Mouse (Mus musculus): ENCODE results near the gene Tpk1.

Tpk1 gene

DNA sequence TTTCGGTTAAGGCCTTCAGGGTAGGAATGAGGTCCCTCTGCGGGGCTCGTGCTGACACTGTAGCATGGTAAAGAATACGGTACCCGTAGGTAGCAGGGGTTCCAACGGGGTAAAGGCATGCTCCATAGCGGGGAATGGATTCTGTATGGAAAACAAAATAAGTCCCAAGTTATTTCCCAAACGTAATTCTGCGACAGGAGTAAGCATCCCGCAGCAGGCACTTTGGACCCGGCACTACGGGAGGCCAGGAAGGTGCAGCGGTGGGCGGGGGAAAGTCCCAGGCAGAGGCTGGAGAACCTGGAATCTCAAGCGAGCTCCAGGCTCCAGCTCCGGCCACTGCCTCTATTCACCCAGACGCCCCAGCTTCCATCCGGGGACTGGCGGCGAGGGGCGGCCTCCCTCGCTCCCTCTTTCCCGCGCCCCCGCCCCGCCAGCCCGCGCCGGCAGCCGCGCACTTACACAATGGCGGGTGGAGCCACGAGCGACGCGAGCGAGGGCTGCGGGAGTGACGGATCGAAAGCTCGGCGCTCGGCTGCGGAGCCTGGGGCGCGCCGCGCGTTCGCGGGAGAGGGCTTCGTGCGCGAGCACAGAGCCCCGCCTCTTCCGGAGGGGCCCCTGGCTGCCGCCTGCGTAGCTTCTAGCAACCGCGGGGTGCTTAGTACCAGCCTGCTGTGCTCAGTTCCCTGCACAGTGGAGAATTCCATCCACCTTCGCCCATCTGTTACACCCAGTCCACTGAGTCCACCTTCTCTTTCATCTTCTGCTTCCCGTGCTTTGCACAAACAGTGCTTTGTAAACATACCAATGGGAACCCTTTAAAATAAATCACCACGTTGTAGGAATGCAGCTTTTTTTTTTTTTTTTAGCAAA is at the start of gene Tpk1:
Gene Tpk1, minus strand, starts transcription at position 602 of the 870 bp plus-strand sequence.
- DNase-seq (ENCODE audit: low spot score in 2 of 2): peak; percentile 90 to 91

GRCm38 (mm10) chr6:43702810-43703614 is 36.9 kb upstream of the Tpk1 start:
- no peak for DNase-seq (ENCODE audit: low spot score in 2 of 2)

GRCm38 (mm10) chr6:43691863-43692262 is 25.8 kb upstream of the Tpk1 start:
- no peak for DNase-seq (ENCODE audit: low spot score in 2 of 2)

DNA sequence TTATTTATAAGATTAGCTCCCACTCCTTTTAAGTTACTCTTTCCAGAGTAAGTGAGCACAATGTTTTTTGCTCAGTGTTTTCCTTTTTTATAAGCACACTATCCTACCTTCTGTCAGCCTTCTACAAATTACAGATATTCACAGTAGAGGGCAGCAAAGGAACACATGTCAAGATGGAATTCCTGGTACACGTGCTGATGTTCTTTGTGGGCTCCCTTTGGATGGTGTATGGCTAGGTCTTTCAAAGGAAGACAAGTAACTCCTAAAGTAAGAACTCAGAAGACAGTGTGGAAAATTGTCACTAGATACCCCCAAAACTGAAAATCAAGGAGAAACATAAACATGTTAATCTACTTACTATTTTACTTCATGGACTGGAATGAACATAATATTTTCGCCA is 19.9 kb upstream of the Tpk1 start:
- no peak for DNase-seq (ENCODE audit: low spot score in 2 of 2)

- DNase-seq (ENCODE audit: low spot score in 2 of 2): no peak
These were observed 16.5 kb upstream of the Tpk1 start for GRCm38 (mm10) chr6:43682535-43682934.

DNA sequence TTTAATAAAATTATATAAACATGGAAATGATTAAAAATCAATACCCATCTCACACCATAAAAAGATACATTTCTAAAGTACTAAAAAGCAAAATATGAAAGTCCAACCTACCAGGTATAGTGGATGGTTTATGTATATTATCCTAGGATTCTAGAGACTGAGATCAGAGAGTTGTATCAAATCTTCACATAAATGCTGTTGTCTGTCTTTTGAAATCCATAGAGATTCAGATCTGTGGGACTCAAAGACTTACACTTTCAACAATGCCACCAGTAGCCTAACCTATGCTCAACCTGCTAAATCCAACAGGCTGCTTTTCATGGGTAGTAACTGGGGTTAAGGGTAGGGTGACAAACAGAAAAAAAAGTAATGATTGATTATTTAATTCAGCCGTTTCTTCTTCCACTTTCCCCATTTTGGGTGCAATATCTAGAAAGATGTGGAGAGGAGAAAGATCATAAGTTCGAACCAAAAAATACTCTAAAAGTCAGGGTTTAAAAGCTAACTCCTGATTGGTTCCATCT is 12.7 kb upstream of the Tpk1 start:
- DNase-seq (ENCODE audit: low spot score in 2 of 2): no peak

DNA sequence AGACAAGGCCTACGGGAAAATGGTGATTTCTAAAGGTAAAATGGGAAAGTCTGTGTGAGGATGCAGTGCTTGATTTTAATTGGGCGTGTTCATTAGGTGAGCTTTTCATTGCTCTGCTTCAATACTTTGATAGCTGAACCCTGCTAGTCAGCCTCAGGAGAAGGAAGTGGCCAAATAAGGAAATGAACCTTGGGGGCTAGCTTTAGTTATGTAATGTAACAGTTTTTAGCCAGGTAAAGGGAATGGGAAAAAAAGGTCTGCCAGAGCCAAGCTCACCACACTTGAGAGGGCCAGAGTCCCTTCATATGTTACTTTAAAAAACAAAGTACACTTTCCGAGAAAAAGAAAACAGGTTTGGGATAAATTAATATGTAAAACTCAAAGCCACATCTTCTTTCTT is 11.5 kb upstream of the Tpk1 start:
- DNase-seq (ENCODE audit: low spot score in 2 of 2): no peak

DNA sequence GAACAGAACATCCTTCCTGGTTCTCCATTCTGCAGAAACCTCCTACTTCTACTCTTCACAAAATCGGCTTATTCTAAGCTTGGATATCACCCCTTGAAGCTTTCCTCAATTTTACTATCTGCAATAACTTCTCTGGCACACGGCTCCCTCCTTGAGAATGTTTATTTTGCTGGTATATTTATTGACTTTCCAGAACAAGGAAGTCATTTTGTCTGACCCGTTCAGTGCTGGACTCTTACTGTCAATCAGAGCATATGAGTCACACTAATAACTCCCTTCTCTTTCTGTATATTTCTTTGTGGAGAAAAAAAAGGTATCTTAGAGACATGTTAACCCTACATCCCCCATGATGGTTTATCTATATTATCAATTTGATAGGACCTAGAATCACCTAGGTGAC is 10.1 kb upstream of the Tpk1 start:
- DNase-seq (ENCODE audit: low spot score in 2 of 2): no peak

- DNase-seq (ENCODE audit: low spot score in 2 of 2): no peak
These were observed 9.1 kb upstream of the Tpk1 start for GRCm38 (mm10) chr6:43674986-43675760.

GRCm38 (mm10) chr6:43670939-43671338 is 4.9 kb upstream of the Tpk1 start:
- DNase-seq (ENCODE audit: low spot score in 2 of 2): no peak

GRCm38 (mm10) chr6:43667681-43668080 is 1.6 kb upstream of the Tpk1 start:
- no peak for DNase-seq (ENCODE audit: low spot score in 2 of 2)

GRCm38 (mm10) chr6:43666611-43667400 is 728 bp upstream of the Tpk1 start:
- DNase-seq (ENCODE audit: low spot score in 2 of 2): no peak

GRCm38 (mm10) chr6:43661822-43662221 is 4.3 kb downstream of the Tpk1 start:
- no peak for DNase-seq (ENCODE audit: low spot score in 2 of 2)

GRCm38 (mm10) chr6:43658290-43658689 is 7.8 kb downstream of the Tpk1 start:
- no peak for DNase-seq (ENCODE audit: low spot score in 2 of 2)

GRCm38 (mm10) chr6:43657845-43658244 is 8.2 kb downstream of the Tpk1 start:
- DNase-seq (ENCODE audit: low spot score in 2 of 2): no peak

DNA sequence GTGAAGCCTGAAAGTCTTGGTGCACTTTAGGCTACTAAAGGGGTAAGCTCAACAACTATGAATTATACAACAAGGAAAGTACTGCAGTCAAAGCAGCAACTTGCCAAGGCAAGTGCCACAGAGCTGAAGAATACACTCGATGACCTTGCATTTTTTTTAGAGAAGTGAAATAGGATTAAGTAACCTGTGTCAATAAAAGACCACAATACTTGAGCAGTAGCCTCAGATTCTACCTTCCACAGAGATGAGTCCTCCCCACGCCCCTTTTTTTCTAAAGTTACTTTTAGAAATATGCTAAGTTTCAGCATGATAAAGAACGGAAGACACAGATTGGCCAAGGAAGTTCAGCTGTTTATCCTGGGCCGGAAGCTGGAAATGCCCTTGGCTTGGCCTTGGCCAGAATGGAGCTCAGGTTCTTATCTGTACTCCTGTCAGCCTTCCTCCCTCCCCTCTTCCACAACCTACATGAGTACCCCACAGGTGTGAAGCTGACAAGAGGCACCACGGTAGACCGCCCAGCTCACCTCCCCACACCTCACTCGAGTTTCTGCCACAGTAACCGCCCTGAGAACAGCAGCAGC is 11.1 kb downstream of the Tpk1 start:
- DNase-seq (ENCODE audit: low spot score in 2 of 2): peak in 1 of 2 experiments; percentile 5

GRCm38 (mm10) chr6:43649516-43649915 is 16.6 kb downstream of the Tpk1 start:
- no peak for DNase-seq (ENCODE audit: low spot score in 2 of 2)

DNA sequence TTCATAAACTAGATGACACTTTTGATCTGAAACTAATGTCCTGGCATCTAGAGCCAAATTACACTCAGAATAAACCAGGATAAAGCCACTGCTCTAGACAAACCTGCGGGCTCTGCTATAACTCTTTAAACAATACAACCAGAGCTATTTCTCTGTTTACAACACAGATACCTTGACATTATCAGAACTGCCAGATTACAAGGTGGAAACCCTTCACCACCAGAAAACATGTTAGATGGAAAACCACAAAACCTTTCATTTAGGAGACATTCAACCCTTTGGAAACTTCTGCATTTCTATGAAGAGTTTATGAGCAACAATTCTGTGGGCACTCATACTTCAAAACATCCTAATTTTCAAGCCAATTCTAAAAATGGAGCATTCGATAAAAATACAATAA is 20.4 kb downstream of the Tpk1 start:
- DNase-seq (ENCODE audit: low spot score in 2 of 2): no peak

GRCm38 (mm10) chr6:43645105-43645504 is 21.0 kb downstream of the Tpk1 start:
- no peak for DNase-seq (ENCODE audit: low spot score in 2 of 2)

DNA sequence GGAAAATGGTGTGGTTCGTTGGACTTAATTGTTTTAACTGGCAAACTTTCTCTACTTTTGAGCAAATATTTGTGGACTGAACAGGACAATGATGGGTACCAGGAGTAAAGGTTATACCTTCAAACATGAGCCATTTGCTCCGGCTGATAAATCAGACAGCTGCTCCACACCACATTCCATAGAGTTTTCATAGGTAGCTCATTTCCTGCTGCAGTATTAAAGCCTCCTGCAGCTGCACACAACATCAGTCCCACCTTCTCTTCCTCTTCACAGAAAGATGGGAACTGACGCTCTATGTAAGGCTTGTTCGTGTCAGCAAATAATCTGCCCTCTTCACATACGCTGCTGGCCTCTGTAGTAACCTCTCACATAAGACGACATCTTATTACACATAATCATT is 22.4 kb downstream of the Tpk1 start:
- DNase-seq (ENCODE audit: low spot score in 2 of 2): no peak

DNA sequence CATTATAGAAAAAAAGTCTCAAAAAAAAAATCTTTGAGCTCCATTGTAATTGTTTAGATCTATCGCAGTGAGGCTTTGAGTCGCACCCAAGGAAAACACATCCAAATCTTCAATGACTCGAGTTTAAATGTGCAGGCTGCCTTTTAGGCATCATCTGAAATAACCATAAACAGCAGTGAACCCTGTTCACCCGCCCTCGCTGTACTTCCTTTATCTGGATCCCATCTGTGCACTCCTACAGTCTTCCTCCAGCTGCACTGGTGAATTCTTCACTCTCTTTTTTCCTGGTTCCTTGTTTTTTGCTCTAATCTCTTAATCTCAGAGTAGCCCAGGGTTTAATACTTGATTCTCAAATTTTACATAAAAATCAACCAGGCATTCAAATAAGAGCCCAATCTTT is 23.7 kb downstream of the Tpk1 start:
- no peak for DNase-seq (ENCODE audit: low spot score in 2 of 2)
